Mouse (Mus musculus): ENCODE measurements around the gene Them5. TPM values are rescaled to one million over a fixed set of nuclear protein-coding genes. Genes with fewer than 3 reads are reported as not detected.
A peak's percentile ranks its signal among the peaks of the same experiment; 100 is the strongest.

Gene Them5
- total RNA-seq (2014; fragmentation: Nextera tagmentation) (not detected in 2 replicates), total RNA-seq (2017) (not detected in 2 replicates)

DNA sequence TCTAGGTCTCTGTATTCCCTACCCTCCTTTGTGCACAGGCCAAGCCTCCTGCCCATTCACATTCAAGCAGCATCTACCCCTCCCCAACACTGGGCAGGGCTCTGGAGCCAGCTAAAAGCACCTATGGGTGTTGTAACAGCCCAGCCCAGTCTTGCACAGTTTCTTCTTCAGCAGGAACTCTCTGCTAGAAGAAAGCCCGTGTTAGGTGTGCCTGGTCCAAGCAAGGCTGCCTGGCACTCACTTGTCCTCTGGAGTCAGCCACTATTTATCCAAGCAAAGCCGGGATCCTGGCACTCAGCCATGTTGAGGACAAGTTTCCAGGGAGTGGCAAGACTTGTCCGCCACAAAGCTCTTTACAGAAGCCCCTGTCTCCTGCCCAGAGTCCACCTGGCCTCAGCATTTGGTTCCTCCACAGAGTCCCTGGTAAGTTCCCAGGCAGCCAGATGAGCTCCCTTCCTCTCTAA lies at the start of gene Them5:
Gene Them5, plus strand, starts transcription at position 141 of the 464 bp plus-strand sequence.
- no peak for ATAC-seq (replicated peaks; ENCODE audit: poor library complexity, severe bottlenecking)

DNA sequence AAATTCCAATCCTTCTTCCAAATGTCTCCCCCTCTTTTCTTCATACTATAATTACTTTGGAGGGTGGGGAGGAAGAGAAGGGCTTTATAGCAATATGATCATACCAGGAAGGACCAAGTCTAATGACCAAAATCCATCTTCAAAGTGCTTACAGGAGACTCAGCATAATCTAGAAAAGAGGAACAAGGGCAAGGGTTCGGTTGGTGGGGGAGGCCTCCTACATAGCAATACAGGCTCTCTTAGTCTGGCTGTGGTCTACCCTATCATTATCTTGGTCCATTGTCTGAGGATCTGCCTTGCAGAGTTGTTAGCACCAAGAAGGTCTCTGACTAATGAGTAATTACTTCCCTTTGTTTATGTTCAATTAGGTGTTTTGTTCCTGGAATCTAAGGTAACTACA lies 36.4 kb upstream of the Them5 start:
- ATAC-seq (replicated peaks; ENCODE audit: poor library complexity, severe bottlenecking) = no peak

DNA sequence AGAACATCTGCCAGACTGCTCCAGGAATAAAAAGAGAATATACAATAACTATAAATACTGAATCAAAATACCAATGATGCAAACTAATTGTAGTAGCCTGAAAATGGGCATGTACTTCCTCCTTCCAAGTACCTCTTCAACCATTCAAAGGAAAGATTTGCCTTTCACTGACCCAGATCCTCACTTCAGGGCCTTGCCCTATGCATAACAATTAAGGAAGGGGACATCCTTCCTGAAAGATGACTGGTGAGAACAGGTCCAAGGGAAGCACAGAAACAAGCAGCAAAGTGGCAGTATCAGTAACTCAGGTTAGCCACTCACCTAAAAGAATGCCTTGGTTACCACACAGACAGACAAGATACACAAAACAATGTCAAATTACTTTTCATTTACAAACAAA lies 34.9 kb upstream of the Them5 start:
- no peak for ATAC-seq (replicated peaks; ENCODE audit: poor library complexity, severe bottlenecking)

DNA sequence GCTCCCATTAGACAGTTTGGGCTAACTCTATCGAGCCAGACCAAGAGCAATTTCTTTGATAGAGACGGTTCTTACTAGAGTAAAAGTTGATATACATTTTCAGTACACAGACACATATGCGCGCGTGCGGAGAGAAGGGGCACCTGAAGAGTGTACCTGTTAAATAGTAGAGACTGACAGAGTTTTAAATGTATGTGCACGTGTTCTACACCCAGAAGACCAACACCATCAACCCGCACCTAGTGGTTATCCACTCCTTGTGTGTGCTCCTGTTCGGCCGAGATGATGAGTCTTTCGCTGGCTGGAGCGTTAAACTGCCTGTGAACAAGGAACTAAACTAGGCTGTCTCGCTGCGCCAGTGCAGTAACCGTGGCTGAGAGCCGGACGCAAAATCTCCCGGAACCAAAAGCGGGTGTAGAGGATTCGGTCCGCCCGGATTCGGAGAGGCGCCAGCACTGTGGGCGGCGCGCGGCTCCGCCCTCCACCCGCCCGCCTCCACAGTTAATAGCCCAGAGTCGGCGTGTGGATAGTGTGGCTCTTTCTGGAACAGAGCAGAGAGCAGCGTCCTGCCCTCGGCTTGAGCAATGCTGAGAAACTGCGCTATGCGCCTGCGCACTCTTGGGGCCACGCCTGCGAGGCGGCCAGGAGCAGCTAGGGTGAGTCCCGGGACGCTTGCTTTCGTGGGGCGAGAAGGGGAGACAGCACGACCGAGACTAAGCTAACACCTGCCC lies 32.1 kb upstream of the Them5 start, which contains the start of gene Them4:
Gene Them4, plus strand, starts transcription at position 457 of the 731 bp plus-strand sequence.
- ATAC-seq (replicated peaks; ENCODE audit: poor library complexity, severe bottlenecking) = peak; percentile 95

DNA sequence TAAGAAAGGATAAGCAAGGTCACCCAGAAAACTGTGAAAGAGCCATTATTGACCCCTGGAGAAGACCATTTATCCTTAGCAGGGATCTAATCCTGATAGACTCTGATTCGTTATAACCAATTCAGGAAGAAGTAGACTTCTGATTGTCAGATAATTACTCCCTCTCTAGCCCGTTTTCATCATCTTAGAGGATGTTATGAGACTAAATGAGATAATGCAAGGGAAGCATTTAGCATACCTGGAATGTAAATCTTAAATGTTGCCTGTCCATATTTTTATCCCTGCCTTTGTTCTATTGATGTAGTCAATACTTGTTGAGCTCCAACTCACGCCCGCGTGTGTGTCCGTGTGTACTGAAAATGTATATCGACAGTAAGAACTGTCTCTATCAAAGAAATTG lies 31.4 kb upstream of the Them5 start:
- ATAC-seq (replicated peaks; ENCODE audit: poor library complexity, severe bottlenecking) = no peak

DNA sequence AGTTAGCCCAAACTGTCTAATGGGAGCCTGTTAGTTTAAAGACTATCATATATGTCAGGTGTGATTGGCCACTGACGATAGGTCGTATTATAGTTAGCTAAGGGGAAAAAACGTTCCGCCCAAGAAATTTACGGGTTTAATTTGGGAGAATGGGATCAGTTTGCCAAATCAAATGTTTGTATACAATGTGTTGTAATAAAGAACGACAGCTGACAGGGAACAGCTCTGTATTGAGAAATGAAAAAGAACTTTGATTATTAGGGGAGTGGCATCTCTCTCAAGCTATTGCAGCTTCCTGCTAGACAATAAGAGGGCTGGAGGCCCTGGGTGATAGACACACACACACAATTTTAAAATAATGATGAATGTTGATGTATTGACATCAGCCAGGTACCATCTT lies 31.0 kb upstream of the Them5 start:
- no peak for ATAC-seq (replicated peaks; ENCODE audit: poor library complexity, severe bottlenecking)

DNA sequence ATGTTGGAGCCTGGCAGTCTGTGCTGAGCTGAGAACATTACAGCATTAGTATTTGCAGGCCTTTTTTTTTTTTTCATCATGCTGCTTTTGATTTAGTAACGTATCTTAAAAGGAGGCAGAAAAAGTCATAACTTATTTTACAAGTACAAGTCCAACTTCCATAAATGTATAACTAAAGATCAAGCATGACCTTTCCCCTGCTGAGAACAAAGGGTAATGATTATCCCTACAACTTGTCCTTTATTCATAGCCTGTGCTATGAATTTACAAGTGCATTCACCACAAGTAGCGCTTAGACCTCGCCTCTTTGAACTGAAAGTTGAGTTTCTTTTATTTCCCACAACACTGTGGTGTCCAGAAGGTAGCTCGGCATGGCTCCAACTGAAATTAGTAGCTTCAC lies 30.5 kb upstream of the Them5 start:
- ATAC-seq (replicated peaks; ENCODE audit: poor library complexity, severe bottlenecking) = no peak

DNA sequence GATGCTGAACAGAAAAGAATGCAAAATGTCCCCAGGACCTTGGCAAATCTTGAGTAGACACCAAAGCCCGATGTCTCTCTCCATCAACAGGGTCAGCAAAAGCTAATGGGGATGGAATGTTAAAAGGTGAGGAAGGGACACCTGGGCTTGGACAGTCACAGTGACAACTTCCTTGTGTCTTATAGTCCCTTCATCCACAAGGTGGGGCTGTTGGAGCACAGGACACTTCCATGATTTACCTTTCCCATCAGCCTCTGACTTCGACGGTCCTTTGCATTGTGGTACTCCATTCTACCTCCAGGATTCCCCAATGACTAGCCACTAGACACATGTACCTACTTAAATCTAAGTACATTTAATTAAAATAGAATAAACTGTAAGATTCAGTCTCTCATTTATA lies 13.2 kb upstream of the Them5 start:
- no peak for ATAC-seq (replicated peaks; ENCODE audit: poor library complexity, severe bottlenecking)

DNA sequence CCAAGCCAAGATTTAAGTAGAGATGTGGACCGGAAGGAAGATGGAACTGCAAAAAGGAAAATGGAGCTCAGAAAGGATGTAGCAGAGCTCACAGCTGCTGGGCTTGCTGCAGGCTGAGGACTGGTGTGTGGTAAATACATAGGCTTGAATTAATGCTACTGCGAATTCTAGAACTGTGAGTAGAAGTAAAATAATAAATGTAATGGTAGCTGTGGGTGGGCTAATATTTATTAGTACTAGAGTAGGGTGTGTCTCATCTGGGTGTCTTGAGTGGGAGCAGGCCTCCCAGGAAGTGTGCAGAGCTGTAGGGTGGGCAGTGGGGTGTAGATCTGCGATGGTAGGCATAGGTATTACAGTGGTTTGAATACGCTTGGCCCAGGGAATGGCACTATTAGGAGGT lies 7.5 kb upstream of the Them5 start:
- ATAC-seq (replicated peaks; ENCODE audit: poor library complexity, severe bottlenecking) = peak; percentile 67

DNA sequence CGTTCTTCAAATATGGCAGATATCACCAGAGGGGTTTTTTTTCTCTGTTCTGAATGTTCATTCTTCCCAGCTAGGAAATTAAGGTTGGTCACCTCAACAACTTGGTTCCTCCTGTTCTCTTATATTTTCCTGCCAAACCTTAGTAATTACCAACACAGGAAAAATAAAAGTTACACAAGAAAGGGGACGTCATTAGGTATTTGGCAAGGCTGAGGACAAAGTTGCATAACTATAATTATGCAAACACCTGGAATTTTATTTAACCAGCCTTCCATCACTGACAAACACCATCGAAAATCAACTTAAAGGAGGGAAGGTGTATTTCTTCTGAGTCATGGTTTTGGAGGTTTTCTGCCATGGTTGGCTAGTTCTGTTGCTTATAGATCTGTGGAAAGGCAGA lies 3.4 kb upstream of the Them5 start:
- ATAC-seq (replicated peaks; ENCODE audit: poor library complexity, severe bottlenecking) = no peak

DNA sequence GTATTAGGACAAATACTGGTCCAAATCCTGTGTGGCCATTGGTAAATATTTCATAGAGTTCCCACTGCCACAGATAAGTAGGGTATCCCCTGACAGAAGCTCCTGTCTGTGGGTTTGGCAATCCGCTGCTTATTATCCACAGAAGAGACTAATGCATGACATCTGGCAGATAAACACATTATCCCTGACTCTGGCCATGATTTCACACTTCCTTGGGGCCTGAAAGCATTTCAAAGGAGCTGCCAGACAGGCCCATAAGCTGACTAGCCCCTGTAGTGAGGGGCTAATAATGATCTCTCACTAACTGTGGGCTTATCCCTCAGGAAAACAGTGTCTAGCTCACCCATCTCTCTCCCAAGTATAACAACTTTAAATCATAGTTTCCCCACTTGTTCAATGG lies 653 bp downstream of the Them5 start:
- no peak for ATAC-seq (replicated peaks; ENCODE audit: poor library complexity, severe bottlenecking)

DNA sequence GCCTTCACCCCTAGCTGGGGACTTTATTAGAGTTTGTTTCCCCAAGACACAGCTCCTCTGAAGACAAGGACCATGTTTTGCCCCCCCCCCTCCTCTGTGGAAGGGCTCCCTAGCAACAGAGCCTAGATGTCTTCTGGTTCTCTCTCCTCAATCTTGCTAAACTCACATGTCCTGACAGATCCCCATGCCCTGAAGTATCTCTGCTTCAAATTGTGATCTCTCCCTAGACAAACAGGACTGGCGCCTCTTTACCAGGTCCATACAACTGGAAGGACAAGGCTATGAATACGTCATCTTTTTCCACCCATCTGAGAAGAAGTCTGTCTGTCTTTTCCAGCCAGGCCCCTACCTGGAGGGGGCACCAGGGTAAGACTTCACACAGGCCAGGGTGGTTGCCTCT lies 2.3 kb downstream of the Them5 start:
- no peak for ATAC-seq (replicated peaks; ENCODE audit: poor library complexity, severe bottlenecking)

DNA sequence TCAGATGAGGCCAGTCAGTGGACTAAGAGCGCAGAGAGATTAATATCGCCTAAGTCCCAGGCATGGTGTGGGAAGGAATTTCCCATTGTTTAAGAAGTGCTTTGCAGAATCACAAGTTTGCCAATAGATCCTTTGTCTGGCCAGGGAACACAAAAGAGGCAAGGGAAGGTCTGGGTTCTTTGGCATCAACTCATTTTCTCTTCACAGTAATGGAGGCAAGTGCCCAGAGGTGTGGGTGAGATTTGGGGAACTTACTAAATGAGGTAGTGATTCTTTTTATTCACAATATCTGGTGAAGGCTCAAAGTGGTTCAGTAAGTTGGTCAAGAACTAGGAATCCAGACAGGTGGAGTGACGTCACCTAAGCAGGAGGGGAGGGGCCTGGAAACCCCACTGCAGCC lies 3.0 kb downstream of the Them5 start:
- no peak for ATAC-seq (replicated peaks; ENCODE audit: poor library complexity, severe bottlenecking)

DNA sequence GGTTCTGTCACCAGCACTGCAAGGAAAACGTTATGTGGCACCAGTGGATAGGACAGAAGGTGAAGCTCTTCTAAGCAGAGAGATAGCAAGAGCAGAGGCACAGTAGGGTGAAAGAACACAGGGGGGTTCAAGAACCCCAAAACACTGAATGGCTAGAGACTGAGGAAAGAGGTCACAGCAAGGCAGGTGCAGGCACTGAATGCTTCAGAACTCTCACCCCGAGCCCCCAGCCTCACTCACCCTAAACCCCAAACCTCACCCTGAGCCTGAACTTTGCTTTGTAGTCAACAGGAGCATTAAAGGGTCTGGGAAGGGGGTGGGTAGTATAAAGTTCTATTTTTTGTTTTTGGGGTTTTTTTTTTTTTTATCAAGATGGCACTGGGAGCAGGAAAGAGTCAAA lies 6.2 kb downstream of the Them5 start:
- ATAC-seq (replicated peaks; ENCODE audit: poor library complexity, severe bottlenecking) = no peak

DNA sequence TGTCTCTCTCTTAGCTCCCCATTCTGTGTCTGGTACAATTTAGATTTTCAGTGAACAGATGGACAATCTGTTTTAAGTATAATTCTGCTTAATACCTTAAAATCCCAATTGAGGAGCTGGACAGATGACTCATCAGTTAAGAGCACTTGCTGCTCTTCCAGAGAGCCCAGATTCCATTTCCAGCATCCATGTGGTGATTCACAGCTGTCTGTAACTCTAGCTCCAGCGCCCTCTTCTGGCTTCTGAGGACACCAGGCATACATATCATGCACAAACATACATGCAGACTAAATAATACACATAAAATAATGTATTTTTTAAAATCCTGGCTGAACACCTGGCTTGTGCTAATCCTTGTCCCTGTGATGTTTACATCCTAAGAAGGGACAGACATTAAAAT lies 18.9 kb downstream of the Them5 start:
- no peak for ATAC-seq (replicated peaks; ENCODE audit: poor library complexity, severe bottlenecking)

DNA sequence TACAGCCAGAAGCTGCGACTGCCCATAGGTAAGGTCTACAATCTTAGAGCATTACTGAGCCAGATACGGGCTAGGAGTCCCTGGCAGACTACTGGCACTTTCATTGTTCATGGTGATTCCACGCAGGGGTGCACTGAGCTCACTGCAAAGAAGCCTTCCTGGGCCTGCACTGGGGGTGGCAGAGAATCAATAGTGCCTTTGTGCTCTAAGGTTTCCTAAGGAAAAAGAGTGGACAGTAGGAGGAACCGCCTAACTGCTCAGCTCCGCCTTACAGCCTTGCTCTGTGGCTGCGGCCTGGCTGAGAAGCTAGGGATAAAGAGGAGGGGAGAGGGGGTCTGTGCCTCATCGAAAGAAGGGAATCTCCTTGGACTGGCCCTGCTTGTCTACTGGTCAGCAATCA lies 20.2 kb downstream of the Them5 start, which contains the start of gene C2cd4d:
Gene C2cd4d, plus strand, starts transcription at position 301 of the 400 bp plus-strand sequence.
- ATAC-seq (replicated peaks; ENCODE audit: poor library complexity, severe bottlenecking) = no peak

DNA sequence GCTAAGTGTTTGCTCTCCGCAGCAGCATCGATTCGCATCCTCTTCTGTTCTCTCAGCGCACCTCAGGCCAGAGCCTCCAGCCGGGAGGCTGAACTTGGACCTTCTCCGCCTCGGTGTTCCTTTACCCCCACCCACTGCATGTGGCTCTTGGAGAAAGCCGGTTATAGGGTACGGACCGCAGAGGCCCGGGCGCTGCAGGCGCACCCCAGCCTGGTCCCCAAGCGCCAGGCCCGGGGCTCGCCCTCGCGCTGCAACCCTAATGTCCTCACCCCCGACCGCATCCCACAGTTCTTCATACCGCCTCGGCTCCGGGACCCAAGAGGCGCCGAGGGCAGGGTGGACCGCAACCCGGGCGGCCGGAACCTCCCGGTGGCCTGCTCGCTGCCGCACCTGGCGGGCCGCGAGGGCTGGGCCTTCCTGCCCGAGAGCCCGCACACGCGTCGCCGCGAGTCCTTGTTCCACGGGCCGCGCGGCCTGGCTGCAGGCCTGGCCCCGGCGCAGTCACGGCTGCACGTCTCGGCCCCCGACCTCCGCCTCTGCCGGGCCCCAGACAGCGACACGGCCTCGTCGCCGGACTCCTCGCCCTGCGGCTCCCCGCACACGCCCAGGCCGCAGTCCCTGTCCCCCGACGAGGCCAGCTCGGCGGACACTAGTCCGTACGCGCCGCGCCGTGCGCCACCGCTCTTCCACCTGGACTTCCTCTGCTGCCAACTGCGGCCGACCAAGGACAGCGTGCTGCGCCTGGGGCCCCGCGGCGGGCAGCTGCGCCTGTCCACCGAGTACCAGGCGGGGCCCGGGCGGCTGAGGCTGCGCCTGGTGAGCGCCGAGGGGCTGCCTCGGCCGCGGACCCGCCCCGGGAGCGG lies 21.6 kb downstream of the Them5 start:
- ATAC-seq (replicated peaks; ENCODE audit: poor library complexity, severe bottlenecking) = peak; percentile 49

DNA sequence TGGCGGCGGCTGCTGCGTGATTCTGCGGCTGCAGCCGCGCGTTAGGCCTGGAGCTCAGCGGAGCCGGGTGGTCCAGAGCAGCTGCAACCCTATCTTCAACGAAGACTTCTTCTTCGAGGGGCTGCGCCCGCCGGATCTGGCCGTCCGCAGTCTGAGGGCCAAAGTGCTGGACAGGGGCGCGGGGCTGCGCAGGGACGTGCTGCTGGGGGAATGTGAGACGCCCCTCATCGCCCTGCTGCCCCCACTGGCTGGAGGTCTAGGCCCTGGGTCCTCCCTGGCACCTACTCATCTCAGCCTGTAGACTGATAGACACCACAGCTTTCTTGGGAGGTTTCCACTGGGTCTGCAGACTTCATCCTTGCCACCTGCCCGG lies 22.2 kb downstream of the Them5 start:
- ATAC-seq (replicated peaks; ENCODE audit: poor library complexity, severe bottlenecking) = no peak

DNA sequence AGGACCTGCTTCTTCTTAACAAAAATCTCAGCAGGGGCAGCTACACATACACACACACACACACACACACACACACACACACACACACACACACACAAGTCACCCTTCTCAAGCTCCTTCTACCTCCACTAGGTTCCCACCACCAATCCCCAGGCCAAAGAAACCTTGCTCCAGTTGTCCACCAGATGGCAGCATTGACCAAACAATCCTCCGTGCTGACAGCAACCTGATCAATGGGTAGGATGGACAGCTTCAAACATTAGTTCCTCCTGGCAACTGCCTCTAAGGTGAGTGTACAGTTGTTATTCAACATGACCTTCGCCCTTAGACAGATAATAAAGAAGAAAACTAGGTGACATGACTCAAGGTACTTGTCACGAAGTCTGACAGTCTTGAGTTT lies 24.9 kb downstream of the Them5 start:
- ATAC-seq (replicated peaks; ENCODE audit: poor library complexity, severe bottlenecking) = peak; percentile 84

DNA sequence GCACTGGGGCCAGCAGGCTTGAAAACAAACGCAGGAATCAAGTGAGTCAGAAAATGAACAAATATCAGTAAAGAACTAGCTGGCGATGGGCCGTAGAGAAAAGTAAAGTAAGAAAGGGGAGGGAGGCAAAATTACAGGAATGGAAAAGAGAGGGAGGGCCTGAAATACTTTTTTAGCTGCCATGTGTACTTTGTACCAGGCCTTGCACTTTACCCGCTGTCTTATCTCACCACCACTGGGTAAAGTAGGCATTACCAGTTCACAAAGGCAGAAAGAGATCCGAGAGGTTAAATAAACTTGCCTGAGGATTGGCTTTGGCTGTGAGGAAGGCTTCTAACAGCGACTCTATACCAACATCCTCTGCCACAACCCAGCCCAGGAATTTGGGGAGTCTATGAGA lies 25.6 kb downstream of the Them5 start:
- ATAC-seq (replicated peaks; ENCODE audit: poor library complexity, severe bottlenecking) = no peak

DNA sequence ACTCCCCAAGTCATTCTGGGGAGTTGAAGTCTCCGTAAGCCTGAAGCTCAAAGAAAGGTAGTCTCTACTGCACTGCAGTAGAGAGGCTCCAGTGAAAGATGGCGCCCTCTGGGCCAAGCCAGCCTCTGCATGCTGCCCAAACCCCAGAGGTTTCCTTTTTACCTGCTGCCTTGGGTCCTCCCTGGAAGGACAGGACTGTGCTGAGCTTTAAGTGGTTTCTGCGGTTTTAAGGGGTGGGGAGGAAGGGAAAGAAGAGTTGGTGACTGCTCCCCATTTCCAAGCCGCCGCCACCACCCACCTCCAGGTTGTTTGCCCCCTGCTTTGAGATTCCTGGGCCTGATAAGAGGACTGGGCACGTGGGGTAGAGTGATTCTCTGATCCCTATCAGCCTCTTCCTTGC lies 26.7 kb downstream of the Them5 start:
- no peak for ATAC-seq (replicated peaks; ENCODE audit: poor library complexity, severe bottlenecking)

All from granulocyte monocyte progenitor cell, adult 5-6 weeks (primary cell).